Mouse (Mus musculus): ENCODE data around the gene Cntrob.

The Cntrob gene

GRCm38 (mm10) chr11:69323667-69324111 lies at the start of gene Cntrob, which contains the start of gene Trappc1:
Gene Cntrob (minus strand): TSS chr11:69323775.
Gene Trappc1 (plus strand): TSS chr11:69323980.
- DNase-seq = peak; percentile 100

DNA sequence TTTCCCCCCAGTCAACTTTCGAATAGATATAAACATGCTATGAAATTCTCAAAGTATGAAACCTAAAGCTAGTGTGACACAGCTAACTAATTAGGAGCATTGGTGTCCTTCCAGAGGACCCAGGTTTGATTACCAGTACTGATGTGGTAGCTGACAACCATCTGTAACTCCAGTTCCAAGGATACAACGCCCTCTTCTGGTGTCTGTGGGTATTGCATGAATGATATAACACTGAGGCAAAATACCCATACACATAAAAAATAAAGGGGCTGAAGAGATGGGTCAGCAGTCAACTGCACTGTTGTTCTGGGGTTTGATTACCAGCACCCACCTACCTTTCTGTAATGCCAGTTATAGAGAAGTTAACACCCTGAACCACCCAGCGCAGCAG lies 49.2 kb upstream of the Cntrob start:
- peak; percentile 49 for DNase-seq

DNA sequence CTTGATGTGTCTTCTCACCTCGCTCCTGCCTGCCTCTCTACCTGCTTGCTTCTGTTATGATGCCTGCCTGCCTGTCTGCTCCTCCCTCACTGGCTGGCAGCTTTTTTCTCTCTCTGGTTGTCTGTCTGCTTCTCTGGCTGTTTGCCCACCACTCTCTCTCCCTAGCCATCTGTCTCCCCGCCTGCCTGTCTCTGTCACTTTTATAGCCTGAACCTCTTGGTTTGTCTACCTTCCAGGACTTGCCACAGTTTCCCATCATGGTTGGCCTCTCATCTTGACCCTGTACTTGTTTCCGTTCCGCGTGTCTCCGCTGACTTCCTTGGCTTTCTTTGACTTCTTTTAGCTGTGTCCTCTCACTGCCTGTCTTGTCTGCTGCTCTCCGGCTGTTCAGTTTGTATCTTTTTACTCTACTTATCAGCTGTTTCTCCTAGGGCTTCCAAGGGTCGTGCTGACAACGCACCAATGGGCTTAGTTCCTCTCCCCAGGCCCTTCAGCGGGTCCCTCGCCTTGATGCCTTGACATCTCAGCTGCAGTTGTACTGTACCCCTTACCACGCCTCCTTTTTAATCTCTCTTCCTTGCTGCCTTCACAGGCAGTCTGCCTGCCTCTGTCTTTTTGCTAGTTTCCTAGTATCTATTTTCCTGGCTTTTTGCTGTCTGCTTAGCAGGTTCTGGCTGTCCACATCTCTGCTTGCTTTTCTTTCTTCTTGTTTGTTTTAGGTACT lies 48.6 kb upstream of the Cntrob start:
- peak; percentile 54 for DNase-seq

- no peak for DNase-seq
Observed at GRCm38 (mm10) chr11:69371601-69372000, 48.0 kb upstream of the Cntrob start.

- no peak for DNase-seq
Observed at GRCm38 (mm10) chr11:69370817-69371215, 47.2 kb upstream of the Cntrob start.

- no peak for DNase-seq
Observed at GRCm38 (mm10) chr11:69369990-69370816, 46.6 kb upstream of the Cntrob start.

GRCm38 (mm10) chr11:69369215-69369989 lies 45.8 kb upstream of the Cntrob start, which contains the start of gene Chd3:
Gene Chd3 (minus strand): TSS chr11:69369406.
- DNase-seq = peak; percentile 29

GRCm38 (mm10) chr11:69368356-69369214 lies 45.0 kb upstream of the Cntrob start:
- DNase-seq = peak; percentile 58

- DNase-seq = peak; percentile 25
Observed at GRCm38 (mm10) chr11:69367616-69368355, 44.2 kb upstream of the Cntrob start.

GRCm38 (mm10) chr11:69366855-69367615 lies 43.5 kb upstream of the Cntrob start:
- no peak for DNase-seq

- DNase-seq = peak; percentile 89
Observed at GRCm38 (mm10) chr11:69366157-69366854, 42.7 kb upstream of the Cntrob start.

DNA sequence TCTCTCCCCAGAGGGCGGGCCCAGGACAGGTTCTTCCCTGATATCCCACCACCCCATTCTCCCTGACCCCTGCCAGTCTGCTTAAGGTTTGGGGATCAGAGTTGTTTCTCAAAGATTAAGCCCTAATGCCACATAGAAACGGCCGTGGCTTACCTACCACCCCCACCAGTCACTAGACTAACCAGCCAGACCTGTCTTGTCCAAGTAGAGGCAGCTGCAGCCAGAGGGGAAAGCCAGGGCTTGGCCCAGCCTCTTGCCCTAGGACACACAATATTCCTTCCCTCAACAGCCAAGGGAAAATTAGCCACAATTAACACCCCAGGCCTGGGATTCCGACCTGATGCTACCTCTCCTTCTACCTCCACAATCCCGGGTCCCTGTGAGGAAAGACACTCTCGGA lies 42.1 kb upstream of the Cntrob start:
- DNase-seq = no peak

DNA sequence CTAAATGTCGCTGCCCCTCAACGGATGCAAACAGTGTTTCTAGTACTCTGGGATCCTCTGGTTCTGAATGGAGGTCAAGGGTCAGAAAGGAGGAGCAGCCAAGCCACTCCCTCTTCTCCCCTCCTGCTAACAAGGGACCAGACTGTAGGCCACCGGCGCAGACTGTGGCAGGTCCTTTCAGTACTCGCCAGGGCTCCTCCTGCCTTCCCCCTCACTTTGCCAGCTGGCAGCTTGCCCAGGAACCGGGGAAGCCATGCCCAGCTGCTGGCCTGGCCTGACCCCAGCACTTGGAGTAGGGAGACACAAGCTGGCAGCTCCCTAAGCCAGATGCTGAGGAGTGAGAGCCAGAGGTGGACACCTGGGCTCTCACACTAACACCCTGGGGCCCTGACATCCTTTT lies 41.3 kb upstream of the Cntrob start:
- peak; percentile 63 for DNase-seq

- DNase-seq = no peak
Observed at GRCm38 (mm10) chr11:69364376-69364775, 40.8 kb upstream of the Cntrob start.

- DNase-seq = no peak
Observed at GRCm38 (mm10) chr11:69362479-69362878, 38.9 kb upstream of the Cntrob start.

GRCm38 (mm10) chr11:69362021-69362420 lies 38.4 kb upstream of the Cntrob start:
- DNase-seq = no peak

GRCm38 (mm10) chr11:69357690-69358089 lies 34.1 kb upstream of the Cntrob start:
- DNase-seq = no peak

DNA sequence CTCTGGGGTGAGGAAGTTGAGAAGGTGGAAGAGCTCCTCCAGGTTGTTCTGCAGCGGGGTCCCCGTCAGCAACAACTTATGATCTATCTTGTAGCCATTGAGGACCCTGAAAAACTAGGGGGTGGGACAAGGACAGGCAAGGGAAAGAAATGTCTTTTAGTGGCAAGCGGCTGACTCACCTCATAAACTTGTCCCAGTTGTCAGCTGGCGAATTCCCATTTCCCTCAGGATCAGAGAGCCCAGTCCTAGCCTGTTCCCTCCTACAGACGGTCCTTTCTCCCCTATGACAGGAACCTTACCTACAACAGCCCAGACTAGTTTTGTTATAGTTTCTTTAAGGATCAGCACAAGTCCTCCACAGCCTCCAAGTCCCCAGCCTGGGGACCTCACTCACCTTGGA lies 33.0 kb upstream of the Cntrob start:
- DNase-seq = no peak

DNA sequence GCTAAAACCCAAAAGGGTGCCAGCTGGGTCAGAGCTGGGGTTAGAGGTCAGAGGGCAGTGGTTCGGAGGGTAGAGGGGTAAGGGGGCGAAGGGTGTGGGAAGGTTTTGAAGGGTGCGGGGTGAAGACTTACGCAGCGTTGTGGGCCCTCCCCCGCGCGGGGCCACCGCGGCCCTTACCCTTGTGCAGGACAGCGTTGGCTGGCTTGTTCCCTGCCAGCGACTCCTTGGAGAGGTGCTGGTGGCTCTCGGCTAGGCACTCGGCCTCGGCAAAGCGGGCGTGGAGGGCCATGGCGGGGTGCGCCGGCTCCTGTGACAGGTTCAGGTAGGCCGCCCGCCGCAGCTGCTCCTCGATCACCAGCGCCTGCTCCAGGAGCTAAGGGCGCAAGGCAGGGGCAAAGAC lies 22.9 kb upstream of the Cntrob start:
- no peak for DNase-seq
